Mouse (Mus musculus): ENCODE results near the gene Masp1.

The Masp1 gene

DNA sequence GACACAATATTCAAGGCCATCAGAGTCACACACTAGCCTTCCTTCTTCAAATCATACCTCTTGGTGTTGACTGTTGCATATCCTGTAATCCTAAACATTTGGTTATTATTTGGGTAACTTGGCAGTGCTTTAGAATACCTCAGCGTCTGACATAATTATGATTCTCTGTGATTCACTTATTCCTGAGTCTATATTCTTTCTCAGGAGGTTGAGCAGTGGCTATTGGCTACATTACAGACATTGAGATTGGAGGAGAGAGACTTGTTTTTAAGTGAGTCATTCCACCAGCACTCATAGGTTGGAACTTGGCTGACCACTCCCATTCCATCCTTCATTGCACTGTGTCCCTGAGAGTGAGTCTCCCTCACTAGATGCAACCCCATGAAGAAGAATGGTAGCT, 7.2 kb downstream of the Masp1 start:
- DNase-seq (ENCODE audit: low read depth, low spot score) = no peak

DNA sequence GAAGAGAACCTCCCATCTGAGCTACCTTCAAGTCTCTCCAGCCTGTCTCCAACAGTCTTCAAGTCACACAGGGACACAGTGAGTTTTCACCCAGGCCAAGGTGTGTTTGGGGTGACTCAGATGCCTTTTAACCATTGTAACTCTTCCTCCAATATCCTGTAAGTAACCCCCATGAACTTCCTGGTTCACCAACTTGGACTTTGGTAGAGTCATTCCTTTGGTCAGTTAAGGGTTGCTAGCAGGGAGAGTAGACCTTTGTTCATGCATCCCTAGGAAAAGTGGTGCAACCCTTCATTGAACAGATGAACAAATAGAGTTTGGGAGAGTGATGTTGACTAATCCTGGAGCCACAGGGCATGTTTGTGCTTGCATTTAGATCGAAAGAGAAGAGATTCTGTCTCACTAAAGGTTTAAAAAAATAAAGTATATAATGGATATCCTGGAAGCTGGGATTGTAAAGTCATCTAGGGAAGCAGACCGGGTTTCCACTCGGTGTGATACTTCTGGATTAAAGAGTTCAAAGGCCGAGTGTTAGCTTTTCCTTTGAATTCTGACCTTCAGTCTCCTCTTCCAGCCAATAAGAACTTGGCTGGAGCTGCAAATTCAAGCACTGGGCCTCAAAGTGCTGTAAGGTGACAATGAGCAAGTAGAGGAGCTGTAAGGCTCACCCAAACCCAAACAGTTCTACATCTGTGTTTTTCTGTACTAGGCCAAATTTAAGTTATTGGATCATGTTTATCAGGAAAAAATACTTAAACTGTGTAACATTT, 9.3 kb downstream of the Masp1 start:
- DNase-seq (ENCODE audit: low read depth, low spot score) = no peak

DNA sequence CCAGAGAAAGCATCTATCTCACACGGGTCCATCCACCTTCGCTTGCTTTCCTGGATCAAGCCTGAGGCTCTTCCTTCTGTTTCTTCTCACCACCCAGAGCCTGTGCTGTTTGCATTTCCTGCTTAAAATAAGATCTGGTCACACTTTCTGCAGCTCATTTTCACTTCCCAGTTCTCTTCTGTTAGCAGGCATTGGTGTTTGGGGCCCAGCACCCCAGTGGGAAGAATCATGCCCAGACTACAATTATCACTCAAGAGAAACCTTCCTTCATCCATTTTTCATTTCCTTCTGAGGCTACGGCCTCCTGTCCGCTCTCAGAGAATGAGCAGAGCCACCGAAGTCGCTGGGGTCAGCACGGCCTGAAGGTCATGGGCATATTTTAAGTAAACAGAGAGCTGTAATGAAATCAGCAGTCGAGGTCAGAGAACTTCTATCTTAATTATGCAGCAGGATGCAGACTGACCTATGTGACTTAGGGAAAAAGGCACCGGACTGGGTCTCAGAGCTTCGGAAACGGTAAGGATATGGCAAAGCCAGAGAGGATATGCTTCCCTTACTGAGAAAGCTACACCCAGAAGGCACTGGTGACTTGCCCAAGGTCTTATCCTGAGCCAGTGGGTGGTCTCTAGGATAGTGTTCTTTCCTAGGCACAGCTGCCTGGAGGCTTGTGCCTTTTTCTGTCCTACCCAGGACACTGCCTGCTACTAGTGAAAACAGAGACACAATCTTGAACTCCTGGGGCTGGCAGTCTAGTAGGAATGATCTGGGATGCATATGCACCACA, 14.5 kb downstream of the Masp1 start:
- no peak for DNase-seq (ENCODE audit: low read depth, low spot score)

DNA sequence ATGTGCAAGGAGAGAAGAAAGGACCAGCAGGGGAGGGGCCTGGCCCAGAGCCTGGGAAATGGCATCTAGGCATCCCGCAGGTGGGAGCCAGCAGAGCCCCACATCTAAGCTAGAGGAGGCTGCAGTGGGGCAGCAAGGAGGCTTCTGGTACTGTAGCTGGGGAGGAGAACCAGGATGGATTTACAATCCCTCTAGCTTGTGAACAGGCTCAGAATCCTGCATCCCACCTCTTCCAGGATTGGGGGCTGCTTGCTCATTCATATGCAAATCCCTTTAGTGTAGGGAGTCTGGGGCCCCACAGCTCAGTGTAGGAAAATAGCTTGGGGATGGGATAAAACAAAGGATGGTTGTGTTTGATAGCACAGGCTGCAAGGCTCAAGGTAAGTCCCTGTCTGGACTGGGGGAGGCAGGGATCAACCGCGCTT, 16.3 kb downstream of the Masp1 start:
- DNase-seq (ENCODE audit: low read depth, low spot score) = no peak

DNA sequence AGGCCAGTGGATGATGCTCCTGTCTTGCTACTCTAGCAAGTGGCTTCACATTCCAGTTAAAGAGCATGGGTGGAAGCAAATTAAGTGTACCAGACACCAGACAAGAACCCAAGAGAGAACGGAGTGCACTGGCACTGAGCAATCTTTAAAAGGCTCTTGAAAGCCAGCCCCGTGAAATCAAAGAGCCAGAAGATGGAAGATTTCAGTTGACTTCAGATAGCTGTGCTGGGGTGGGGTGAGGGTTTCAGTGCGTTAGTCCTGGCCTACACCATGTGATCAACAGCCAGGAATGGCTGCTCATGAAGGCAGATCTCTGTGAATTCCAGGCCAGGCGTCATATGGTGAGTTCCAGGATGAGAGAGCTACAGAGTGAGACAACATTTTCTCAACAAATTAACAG, 17.3 kb downstream of the Masp1 start:
- DNase-seq (ENCODE audit: low read depth, low spot score) = no peak

DNA sequence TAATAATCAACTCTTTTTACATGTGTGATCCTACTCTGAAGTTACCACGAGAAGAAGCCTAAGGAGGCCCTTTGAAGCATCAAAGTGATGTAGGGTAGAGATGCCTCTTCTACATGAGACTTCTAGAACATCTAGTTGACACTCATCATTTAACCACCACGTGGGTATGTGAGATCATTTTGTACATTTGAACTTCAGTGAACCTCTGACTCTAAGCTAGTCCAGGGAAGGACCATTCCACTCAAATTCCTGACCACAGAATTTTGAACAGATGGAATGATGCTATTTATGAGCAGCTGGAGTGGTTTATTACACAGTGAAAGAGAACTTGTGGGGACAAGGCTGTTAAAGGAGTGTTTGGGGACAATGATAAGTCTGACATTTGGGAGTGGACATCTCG, 18.1 kb downstream of the Masp1 start:
- DNase-seq (ENCODE audit: low read depth, low spot score) = no peak

DNA sequence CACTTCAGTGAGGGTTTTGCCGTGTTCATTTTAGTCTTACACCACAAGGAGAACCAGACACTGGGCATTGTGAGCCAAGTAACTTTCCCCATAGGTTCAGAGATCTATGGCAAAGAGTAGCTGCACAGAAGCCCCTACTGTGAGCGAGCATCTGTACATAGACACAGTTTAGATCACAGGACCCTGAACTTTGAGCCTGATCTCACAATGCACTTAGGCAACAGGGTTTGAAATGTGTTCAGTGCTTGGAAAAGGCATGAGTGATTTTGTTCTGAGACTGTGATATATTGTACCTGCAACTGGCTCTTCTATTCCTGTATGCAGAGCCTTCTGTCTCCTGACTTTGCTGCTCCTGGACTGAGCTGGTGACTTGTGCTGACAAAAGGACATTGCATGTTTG, 19.3 kb downstream of the Masp1 start:
- no peak for DNase-seq (ENCODE audit: low read depth, low spot score)

DNA sequence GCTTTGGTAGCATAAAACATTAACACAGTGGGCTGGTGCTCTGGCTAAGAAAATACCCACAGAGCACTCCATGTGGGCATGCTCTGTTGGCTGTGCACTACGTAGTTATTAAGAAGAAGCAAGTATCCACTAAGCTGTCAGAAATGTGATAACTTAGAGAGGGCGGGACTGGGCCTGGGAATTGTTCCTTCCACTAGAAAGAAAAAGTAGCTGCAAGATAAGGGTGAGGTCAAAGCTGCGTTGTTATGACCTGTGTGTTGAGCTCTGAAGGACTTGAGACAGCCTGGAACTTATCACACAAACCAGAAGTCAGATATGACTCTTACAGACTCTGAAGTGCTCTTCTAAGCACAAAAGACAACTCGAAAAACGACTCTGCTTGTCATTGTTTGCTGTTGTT, 20.1 kb downstream of the Masp1 start:
- DNase-seq (ENCODE audit: low read depth, low spot score) = no peak

DNA sequence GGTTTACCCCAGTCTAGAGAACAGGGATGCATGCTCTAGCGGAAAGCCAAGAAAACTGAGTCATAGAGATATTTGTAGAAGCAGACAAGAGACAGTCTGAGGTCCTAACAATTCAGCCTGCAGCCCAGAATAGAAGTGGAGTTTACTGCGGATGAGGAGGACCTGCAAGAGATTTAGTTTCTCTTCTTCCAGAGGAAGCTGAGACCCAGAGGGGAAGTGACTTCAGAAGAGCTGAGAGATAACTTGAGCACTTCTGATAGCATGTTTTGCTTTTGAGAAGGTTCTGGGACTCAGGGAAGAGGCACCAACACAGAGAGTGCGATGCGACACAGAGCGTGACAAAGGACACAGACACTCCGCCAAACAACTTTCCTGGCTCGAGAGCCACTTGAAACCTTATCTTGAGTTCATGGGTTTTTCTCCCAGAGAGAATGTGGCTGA, 21.9 kb downstream of the Masp1 start:
- DNase-seq (ENCODE audit: low read depth, low spot score) = no peak

DNA sequence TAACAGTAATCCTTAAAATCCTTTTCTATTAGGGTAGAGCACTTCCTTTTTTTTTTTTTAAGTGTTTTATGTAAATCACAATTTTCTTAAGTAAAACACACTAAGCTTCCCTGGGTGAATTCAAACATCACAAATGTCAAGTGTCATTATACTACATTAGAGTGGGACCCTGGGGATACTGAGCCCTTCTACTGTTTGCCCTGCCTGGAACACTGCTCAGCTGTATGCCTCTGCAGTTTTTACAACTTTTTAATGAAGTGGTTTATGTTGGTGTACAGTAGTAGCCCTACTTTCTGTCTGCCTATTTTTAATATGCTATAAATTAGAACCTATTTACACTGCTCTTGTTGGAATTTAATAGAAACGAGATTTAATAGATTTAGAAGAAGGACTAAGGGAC, 22.7 kb downstream of the Masp1 start:
- DNase-seq (ENCODE audit: low read depth, low spot score) = no peak

DNA sequence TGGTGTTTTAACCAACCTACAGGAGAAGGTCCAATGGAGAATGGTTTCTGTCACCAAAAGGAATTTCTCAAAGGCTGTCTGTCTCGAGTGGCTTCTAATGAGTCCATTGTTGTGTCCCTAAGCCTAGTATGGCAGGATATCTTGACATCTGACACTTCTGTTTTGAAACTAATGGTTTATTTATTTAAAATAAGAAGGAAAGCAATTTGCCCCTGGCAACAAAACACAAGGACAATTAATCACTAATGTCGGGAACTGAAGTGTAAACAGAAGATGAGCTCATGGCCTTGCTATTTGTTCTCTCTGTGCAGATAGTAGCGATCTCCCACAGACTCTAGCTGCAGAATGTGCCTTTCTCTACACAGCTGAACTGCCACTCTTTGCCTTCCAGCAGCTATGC, 23.2 kb downstream of the Masp1 start:
- no peak for DNase-seq (ENCODE audit: low read depth, low spot score)

DNA sequence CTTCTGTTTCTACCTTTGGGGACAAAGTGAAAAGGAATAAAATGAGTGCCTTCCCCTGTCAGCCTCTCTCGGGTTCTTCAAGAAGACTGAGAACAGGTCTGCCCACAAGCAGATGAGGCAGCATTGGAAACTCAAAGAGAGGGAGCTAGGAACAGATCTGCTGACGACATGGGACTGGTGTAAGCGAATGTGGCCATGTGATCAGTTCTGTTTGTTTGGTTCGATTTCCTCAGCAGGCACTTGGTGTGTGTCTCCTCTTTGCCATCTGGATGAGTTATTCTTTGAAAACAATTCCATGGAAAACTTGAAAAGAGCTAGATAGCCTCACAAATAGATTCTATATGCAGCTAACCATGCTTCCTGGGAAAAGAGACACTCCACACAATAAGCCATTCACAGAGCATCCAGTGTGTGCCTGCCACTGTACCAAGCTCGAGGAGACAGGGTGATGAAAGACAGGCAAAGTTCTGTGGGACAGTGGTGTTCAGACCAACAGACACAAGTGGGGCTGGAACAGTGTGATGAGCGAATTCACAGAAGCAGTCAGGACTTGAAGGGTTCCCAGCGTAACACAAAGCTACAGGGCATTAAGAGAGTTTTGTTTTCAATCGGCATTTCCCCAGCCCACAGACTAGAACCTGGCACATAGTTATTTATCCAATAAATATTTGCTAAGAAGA, 24.2 kb downstream of the Masp1 start:
- no peak for DNase-seq (ENCODE audit: low read depth, low spot score)

DNA sequence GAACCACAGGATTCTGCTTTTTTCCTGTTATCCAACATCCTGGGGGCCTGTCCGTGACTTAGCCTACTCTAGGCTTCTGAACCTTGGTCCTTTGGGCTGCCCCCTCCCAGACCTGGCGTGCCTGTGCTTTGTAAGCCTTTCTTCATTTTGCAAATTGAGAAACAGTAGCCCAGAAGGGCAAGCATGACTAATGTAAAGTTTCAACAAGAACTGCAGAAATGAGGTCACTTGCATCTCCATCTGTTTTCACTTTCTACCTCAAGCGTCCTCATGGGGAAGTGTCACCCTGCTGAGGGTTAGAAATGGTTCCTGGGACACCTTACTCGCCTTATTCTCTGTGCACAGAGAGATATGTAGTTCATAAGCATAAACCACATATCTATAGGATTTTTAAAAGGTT, 27.8 kb downstream of the Masp1 start:
- no peak for DNase-seq (ENCODE audit: low read depth, low spot score)

DNA sequence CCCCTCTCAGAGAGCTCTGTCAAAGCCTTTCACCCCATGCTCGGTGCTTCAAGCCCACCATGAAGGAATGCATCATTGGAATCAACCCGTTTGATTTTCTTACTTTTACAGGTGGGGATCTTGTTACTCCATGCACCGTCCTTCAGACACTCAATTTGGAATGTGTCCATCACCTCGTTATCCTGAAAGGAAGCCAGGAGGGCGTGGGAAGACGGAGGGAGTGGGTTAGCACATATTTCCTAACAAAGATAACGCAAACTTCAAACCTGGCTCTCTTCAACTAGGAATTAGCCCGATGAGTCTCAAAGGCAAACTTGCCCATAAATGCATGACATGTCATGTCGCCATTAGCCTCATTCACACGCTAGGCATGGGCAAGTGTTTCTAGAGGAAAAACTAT, 37.3 kb downstream of the Masp1 start:
- no peak for DNase-seq (ENCODE audit: low read depth, low spot score)

DNA sequence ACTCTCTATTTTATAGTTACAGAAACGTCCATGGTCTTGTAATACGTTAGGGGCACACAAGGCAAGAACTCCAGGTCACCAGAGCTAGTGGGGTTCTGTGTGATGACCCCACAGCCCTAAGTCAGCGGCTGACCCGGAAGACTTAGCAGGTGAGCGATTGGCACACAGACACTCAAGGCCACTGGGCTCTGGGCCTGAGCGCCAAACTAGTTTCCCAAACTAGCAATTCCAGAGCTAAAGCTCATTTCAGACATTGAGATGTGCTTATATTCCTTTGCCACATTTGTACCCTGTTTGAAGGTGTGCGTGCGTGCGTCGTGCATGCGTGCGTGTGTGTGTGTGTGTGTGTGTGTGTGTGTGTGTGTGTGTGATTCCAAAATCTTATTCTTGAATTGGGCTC, 37.8 kb downstream of the Masp1 start:
- no peak for DNase-seq (ENCODE audit: low read depth, low spot score)

DNA sequence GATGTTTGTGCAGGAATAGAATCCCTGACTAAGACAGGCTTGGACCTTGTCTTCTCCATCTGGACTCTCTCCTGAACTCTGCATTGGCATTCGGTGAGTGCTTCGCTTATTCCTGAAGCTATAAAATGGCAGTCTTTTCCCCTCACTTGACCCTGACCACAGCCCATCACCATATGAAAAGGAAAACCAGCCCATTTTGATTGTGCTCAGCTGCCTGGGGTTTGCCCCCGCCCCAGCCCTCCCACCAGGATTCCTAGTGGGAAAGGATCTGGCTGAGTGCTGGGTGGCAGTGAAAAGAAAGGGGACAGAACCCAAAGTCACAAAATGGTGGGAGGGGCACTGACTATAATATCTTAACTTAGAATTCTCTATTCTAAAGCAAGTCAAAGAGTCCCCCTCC, 38.4 kb downstream of the Masp1 start:
- DNase-seq (ENCODE audit: low read depth, low spot score) = no peak

DNA sequence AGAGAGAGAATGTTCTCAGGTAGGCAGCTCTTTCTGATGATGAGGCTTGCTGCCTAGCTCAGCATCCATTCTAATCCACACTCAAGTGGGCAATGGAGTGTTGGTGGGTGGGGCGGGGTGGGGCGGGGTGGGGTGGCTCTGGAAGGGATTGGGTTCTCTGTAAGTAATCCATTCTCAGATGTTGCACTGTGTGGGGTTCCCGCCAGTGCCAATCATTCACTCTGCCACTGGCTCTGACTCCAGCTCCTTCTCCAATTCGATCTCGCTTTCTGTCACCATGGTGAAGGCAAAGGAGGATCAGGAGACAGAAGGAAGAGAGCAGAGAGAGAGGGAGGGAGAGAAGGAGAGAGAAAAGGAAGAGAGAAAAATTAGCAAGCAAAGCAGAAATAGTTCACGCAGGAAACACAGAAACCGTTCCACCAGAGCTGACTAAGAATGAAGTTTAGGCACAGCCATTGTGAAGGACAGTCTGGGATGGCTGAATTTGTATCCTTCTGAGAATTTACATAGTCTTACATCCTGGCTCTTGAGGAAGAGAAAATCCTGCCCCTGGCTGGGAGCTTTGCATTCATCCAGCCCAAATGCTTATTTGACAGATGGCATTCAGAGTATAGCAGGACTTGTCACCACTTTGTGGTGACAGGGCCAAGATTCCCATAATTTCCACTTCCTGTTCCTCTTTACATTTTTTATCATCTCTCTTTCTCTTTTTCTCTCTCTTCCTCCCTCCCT, 40.6 kb downstream of the Masp1 start:
- DNase-seq (ENCODE audit: low read depth, low spot score) = no peak

DNA sequence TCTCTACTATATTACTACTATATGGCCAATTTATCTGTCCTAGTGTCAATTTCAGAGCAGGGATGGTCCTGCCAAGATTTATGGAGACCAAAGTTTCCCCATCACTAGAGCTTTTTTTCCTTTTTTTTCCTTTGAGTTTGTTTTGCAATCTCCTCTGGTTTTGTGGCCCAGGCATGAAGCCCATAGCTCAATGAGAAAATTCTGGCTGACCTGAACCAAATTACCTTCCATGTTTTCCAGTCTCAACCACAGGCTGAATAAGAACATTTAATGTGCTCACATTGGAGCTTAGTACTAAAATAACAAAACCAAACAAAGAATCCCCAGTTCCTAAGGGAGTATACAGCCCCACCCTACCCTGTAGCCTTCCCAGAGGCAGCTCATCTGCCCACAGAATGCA, 44.0 kb downstream of the Masp1 start:
- no peak for DNase-seq (ENCODE audit: low read depth, low spot score)

DNA sequence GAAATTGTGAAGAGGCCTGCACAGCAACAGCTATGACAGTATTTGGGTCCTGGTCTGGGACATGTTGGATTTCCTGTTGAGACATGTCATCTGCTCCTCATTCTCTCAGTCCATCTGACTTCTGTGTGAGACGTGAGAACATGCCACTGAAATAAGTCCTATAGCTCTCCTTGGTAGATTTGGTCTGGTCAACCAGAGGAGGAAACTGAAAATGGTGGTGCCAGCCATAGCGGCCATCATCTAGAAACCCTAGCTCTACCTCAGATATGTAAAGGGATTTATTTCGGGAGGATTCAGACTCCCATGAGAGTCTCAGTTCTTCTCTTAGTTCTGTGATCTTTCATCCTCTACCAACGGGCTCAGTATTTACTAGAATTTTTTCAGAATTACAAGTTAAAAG, 45.0 kb downstream of the Masp1 start:
- DNase-seq (ENCODE audit: low read depth, low spot score) = no peak

DNA sequence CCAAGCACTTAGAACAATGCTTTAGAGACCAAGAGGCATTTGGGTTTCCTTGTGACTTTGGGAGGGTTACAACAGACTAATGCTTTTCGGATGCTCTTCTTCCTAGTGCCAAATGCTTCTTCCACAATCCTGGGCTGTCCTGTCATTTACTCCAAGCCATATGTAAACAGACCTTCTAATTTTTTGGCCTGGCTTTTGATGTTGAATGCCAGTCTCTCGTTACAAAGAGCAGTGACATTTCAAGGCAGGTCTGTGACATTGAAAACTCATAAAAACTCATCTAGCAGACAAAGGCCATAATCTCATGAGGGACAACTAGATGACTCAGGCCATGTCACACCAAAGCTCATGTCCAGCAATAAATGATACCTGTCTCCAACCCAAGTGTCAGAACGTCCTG, 48.6 kb downstream of the Masp1 start:
- DNase-seq (ENCODE audit: low read depth, low spot score) = no peak

DNA sequence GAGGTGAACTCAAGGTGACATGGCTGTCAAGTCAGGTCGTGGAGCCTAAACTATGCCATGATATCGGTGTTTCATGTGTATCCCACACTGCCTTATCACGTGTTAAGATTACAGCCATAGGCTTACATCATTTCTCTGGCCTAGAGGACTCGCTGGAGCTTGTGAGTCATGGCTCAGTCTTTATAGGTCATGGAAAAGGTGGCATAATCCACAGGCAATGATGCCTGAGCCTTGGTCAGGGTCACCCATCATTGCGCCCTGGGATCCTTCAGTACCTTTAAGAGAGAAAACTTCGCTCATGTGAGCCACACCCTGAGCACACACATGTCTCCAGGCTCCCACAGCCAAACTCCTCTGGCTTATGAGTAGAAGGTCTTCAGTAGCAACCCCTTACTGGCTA, 49.1 kb downstream of the Masp1 start:
- DNase-seq (ENCODE audit: low read depth, low spot score) = no peak

Data from brain, embryonic 18.5 days (tissue).